Mouse (Mus musculus): ENCODE data around the gene Cyp3a41a.
"Not testable (repeated sequence)": the region's sequence is repeated elsewhere in the genome, so short reads cannot be mapped to it uniquely, and the experiment has no call there.

Cyp3a41a gene

GRCm38 (mm10) chr5:145720036-145720435, at the start of gene Cyp3a41a:
Gene Cyp3a41a (minus strand): TSS chr5:145720136.
- not testable (repeated sequence) for DNase-seq (ENCODE audit: low read depth)

- DNase-seq (ENCODE audit: low read depth), result not testable (repeated sequence)
Observed at GRCm38 (mm10) chr5:145737512-145737911, 17.6 kb upstream of the Cyp3a41a start.

- not testable (repeated sequence) for DNase-seq (ENCODE audit: low read depth)
Observed at GRCm38 (mm10) chr5:145714296-145714695, 5.6 kb downstream of the Cyp3a41a start.

- not testable (repeated sequence) for DNase-seq (ENCODE audit: low read depth)
Observed at GRCm38 (mm10) chr5:145707372-145707771, 12.6 kb downstream of the Cyp3a41a start.

GRCm38 (mm10) chr5:145662007-145662406, 57.9 kb downstream of the Cyp3a41a start:
- no peak for DNase-seq (ENCODE audit: low read depth)

GRCm38 (mm10) chr5:145647779-145648178, 72.2 kb downstream of the Cyp3a41a start:
- no peak for DNase-seq (ENCODE audit: low read depth)

Data from c-Kit-positive CD71-negative TER-119-negative erythroid progenitor cells, embryonic 14.5 days (primary cell).